Mouse (Mus musculus) CH12.LX (cell line): ENCODE measurements around the gene Agbl2. TPM values are rescaled to one million over a fixed set of nuclear protein-coding genes. Genes with fewer than 3 reads are reported as not detected.

ENCODE experiments used
- DNase-seq: peaks from one replicate; pipeline ENCODE4 v3.0.0-alpha.2; 2013; ENCODE audit errors: extremely low read depth
- H3K27ac ChIP-seq: 2 replicates; pipeline ENCODE4 v1.5.1; 2012; ENCODE audit warnings: low read depth, mild to moderate bottlenecking, control low read depth, moderate library complexity; ENCODE audit not compliant: insufficient read depth
- H3K27me3 ChIP-seq: replicated peaks from 2 replicates; pipeline ENCODE3; 2012; ENCODE audit warnings: inconsistent platforms
- H3K36me3 ChIP-seq, 2 experiments: replicated peaks in 1 of 2; 2 replicates each; pipeline versions ENCODE3 to v1.6.1; 2012; ENCODE audit warnings: inconsistent platforms in 1 of 2, low read length in 1 of 2, mild to moderate bottlenecking in 1 of 2, mixed read lengths in 1 of 2, moderate library complexity in 1 of 2; ENCODE audit not compliant: control insufficient read depth in 1 of 2, insufficient read depth in 1 of 2
- H3K4me1 ChIP-seq, 2 experiments: 2 replicates each; pipeline ENCODE4 v1.6.1; 2012; ENCODE audit warnings: inconsistent platforms in 1 of 2, moderate library complexity in 1 of 2; ENCODE audit not compliant: insufficient read depth in 2 of 2, control insufficient read depth in 1 of 2
- H3K4me2 ChIP-seq: 2 replicates; pipeline ENCODE4 v1.6.1; 2012; ENCODE audit warnings: low read depth, mild to moderate bottlenecking, control low read depth; ENCODE audit not compliant: poor library complexity, insufficient read depth, severe bottlenecking
- H3K4me3 ChIP-seq, 3 experiments: fragments of 150-350 bp in 1 of 3; sonication (generic) in 1 of 3; replicated peaks in 1 of 3; 2 replicates each; pipeline versions ENCODE3 to v1.5.1; 2011 to 2012; ENCODE audit warnings: low read depth in 2 of 3, low read length in 2 of 3, mild to moderate bottlenecking in 2 of 3, moderate library complexity in 2 of 3, control low read depth in 1 of 3, improper control_type of control experiment in 1 of 3, inconsistent platforms in 1 of 3, mixed read lengths in 1 of 3; ENCODE audit not compliant: poor library complexity in 1 of 3
- H3K79me2 ChIP-seq: replicated peaks from 2 replicates; pipeline ENCODE4 v1.6.1; 2012; ENCODE audit warnings: mild to moderate bottlenecking, moderate library complexity; ENCODE audit not compliant: control insufficient read depth, poor library complexity, insufficient read depth, severe bottlenecking; ENCODE audit errors: extremely low read depth
- H3K9ac ChIP-seq: 2 replicates; pipeline ENCODE4 v1.6.1; 2012; ENCODE audit warnings: low read depth, mild to moderate bottlenecking, control low read depth, moderate library complexity; ENCODE audit not compliant: insufficient read depth
- H3K9me3 ChIP-seq: replicated peaks from 2 replicates; pipeline ENCODE3; 2012; ENCODE audit warnings: low read length, inconsistent platforms, mixed read lengths
- BHLHE40 ChIP-seq: IDR thresholded peaks from 2 replicates; pipeline ENCODE4 v1.6.1; 2011; ENCODE audit warnings: mild to moderate bottlenecking, low read depth, low read length, improper control_type of control experiment
- CHD1 ChIP-seq: IDR thresholded peaks from 2 replicates; pipeline ENCODE4 v1.6.1; 2012; ENCODE audit warnings: low read depth, low read length, improper control_type of control experiment, inconsistent platforms
- CHD2 ChIP-seq: IDR thresholded peaks from 2 replicates; pipeline ENCODE4 v1.6.1; 2011; ENCODE audit warnings: low read length, improper control_type of control experiment
- CTCF ChIP-seq, 2 experiments: IDR thresholded peaks in 1 of 2; conservative IDR thresholded peaks in 1 of 2; 2 replicates each; pipeline ENCODE4 v1.5.1; 2011 to 2012; ENCODE audit warnings: low read depth in 2 of 2, low read length in 2 of 2, improper control_type of control experiment in 1 of 2, inconsistent platforms in 1 of 2, mild to moderate bottlenecking in 1 of 2, moderate library complexity in 1 of 2
- E2F4 ChIP-seq: IDR thresholded peaks from 2 replicates; pipeline ENCODE4 v1.6.1; 2011; ENCODE audit warnings: low read depth, low read length, improper control_type of control experiment; ENCODE audit not compliant: insufficient replicate concordance
- ELF1 ChIP-seq: IDR thresholded peaks from 2 replicates; pipeline ENCODE4 v1.6.1; 2014; ENCODE audit warnings: low read depth, mild to moderate bottlenecking, inconsistent platforms, low read length, improper control_type of control experiment
- EP300 ChIP-seq: IDR thresholded peaks from 2 replicates; pipeline ENCODE4 v1.6.1; 2011; ENCODE audit warnings: low read length, improper control_type of control experiment
- ETS1 ChIP-seq: conservative IDR thresholded peaks from 2 replicates; pipeline ENCODE4 v1.6.1; 2012; ENCODE audit warnings: low read depth, mild to moderate bottlenecking, inconsistent platforms, low read length, improper control_type of control experiment, moderate library complexity
- GABPA ChIP-seq: IDR thresholded peaks from 2 replicates; pipeline ENCODE4 v1.6.1; 2012; ENCODE audit warnings: low read depth, low read length, improper control_type of control experiment, inconsistent platforms; ENCODE audit not compliant: insufficient replicate concordance
- HCFC1 ChIP-seq: IDR thresholded peaks from 2 replicates; pipeline ENCODE4 v1.6.1; 2012; ENCODE audit warnings: low read depth, mild to moderate bottlenecking, inconsistent platforms, low read length, improper control_type of control experiment
- IRF4 ChIP-seq: IDR thresholded peaks from 2 replicates; pipeline ENCODE4 v1.6.1; 2014; ENCODE audit warnings: low read depth, mild to moderate bottlenecking, inconsistent platforms, low read length, improper control_type of control experiment
- JUN ChIP-seq: IDR thresholded peaks from 2 replicates; pipeline ENCODE4 v1.6.1; 2011; ENCODE audit warnings: low read depth, mild to moderate bottlenecking, low read length, improper control_type of control experiment, moderate library complexity; ENCODE audit not compliant: insufficient read depth
- JUND ChIP-seq: conservative IDR thresholded peaks from 2 replicates; pipeline ENCODE4 v1.6.1; 2011; ENCODE audit warnings: low read depth, low read length, improper control_type of control experiment
- KAT2A ChIP-seq: IDR thresholded peaks from 2 replicates; pipeline ENCODE4 v1.6.1; 2012; ENCODE audit warnings: low read length, improper control_type of control experiment, inconsistent platforms; ENCODE audit not compliant: insufficient replicate concordance
- MAFK ChIP-seq: IDR thresholded peaks from 2 replicates; pipeline ENCODE4 v1.6.1; 2011; ENCODE audit warnings: low read length, improper control_type of control experiment; ENCODE audit not compliant: insufficient replicate concordance
- MAX ChIP-seq: IDR thresholded peaks from 2 replicates; pipeline ENCODE4 v1.6.1; 2011; ENCODE audit warnings: low read length, improper control_type of control experiment
- MAZ ChIP-seq: IDR thresholded peaks from 2 replicates; pipeline ENCODE4 v1.6.1; 2012; ENCODE audit warnings: low read depth, mild to moderate bottlenecking, inconsistent platforms, low read length, improper control_type of control experiment, moderate library complexity
- MEF2A ChIP-seq: IDR thresholded peaks from 2 replicates; pipeline ENCODE4 v1.6.1; 2014; ENCODE audit warnings: low read depth, mild to moderate bottlenecking, inconsistent platforms, low read length, improper control_type of control experiment, borderline replicate concordance
- MXI1 ChIP-seq: IDR thresholded peaks from 2 replicates; pipeline ENCODE4 v1.6.1; 2011; ENCODE audit warnings: mild to moderate bottlenecking, low read depth, low read length, improper control_type of control experiment
- MYC ChIP-seq: IDR thresholded peaks from 2 replicates; pipeline ENCODE4 v1.6.1; 2011; ENCODE audit warnings: low read depth, mild to moderate bottlenecking, improper control_type of control experiment, low read length
- NELFE ChIP-seq: IDR thresholded peaks from 2 replicates; pipeline ENCODE4 v1.6.1; 2011; ENCODE audit warnings: low read depth, low read length, improper control_type of control experiment
- NRF1 ChIP-seq: IDR thresholded peaks from 2 replicates; pipeline ENCODE4 v1.6.1; 2014; ENCODE audit warnings: low read depth, mild to moderate bottlenecking, inconsistent platforms, low read length, improper control_type of control experiment, moderate library complexity
- PAX5 ChIP-seq: IDR thresholded peaks from 2 replicates; pipeline ENCODE4 v1.6.1; 2012; ENCODE audit warnings: low read length, inconsistent platforms, mixed read lengths
- POLR2A ChIP-seq: IDR thresholded peaks from 2 replicates; pipeline ENCODE4 v1.6.1; 2011; ENCODE audit warnings: low read depth, mild to moderate bottlenecking, improper control_type of control experiment, low read length
- POLR2AphosphoS2 ChIP-seq: IDR thresholded peaks from 2 replicates; pipeline ENCODE4 v1.6.1; 2011; ENCODE audit warnings: low read depth, low read length, improper control_type of control experiment
- RAD21 ChIP-seq: IDR thresholded peaks from 2 replicates; pipeline ENCODE4 v1.6.1; 2011; ENCODE audit warnings: low read depth, mild to moderate bottlenecking, low read length, improper control_type of control experiment, moderate library complexity
- RCOR1 ChIP-seq: conservative IDR thresholded peaks from 2 replicates; pipeline ENCODE4 v1.6.1; 2012; ENCODE audit warnings: low read depth, mild to moderate bottlenecking, inconsistent platforms, low read length, improper control_type of control experiment
- SIN3A ChIP-seq: IDR thresholded peaks from 2 replicates; pipeline ENCODE4 v1.6.1; 2012; ENCODE audit warnings: low read length, improper control_type of control experiment, inconsistent platforms
- SMC3 ChIP-seq: IDR thresholded peaks from 2 replicates; pipeline ENCODE4 v1.6.1; 2011; ENCODE audit warnings: low read depth, low read length, improper control_type of control experiment
- TBP ChIP-seq: conservative IDR thresholded peaks from 2 replicates; pipeline ENCODE4 v1.6.1; 2011; ENCODE audit warnings: low read depth, low read length, improper control_type of control experiment
- TCF12 ChIP-seq: IDR thresholded peaks from 2 replicates; pipeline ENCODE4 v1.6.1; 2014; ENCODE audit warnings: low read depth, mild to moderate bottlenecking, inconsistent platforms, low read length, improper control_type of control experiment
- UBTF ChIP-seq: IDR thresholded peaks from 2 replicates; pipeline ENCODE4 v1.6.1; 2012; ENCODE audit warnings: low read depth, mild to moderate bottlenecking, inconsistent platforms, low read length, improper control_type of control experiment, moderate library complexity
- USF1 ChIP-seq: IDR thresholded peaks from 2 replicates; pipeline ENCODE4 v1.6.1; 2014; ENCODE audit warnings: low read depth, mild to moderate bottlenecking, inconsistent platforms, low read length, improper control_type of control experiment
- USF2 ChIP-seq: conservative IDR thresholded peaks from 2 replicates; pipeline ENCODE4 v1.6.1; 2011; ENCODE audit warnings: low read depth, low read length, improper control_type of control experiment
- ZC3H11A ChIP-seq: IDR thresholded peaks from 2 replicates; pipeline ENCODE4 v1.6.1; 2012; ENCODE audit warnings: low read depth, mild to moderate bottlenecking, inconsistent platforms, low read length, improper control_type of control experiment
- ZKSCAN1 ChIP-seq: IDR thresholded peaks from 2 replicates; pipeline ENCODE4 v1.6.1; 2012; ENCODE audit warnings: low read depth, inconsistent platforms, low read length, improper control_type of control experiment, borderline replicate concordance
- ZMIZ1 ChIP-seq: IDR thresholded peaks from 2 replicates; pipeline ENCODE4 v1.6.1; 2012; ENCODE audit warnings: low read depth, mild to moderate bottlenecking, inconsistent platforms, low read length, improper control_type of control experiment
- ZNF384 ChIP-seq: IDR thresholded peaks from 2 replicates; pipeline ENCODE4 v1.6.1; 2012; ENCODE audit warnings: low read depth, low read length, improper control_type of control experiment, inconsistent platforms
- dilution Hi-C: fragments of 300-500 bp; cut with MboI; formaldehyde crosslinking; loops from 2 replicates; pipeline ENCODE4 v1.14.3; 2020; ENCODE audit warnings: low sequenced_read_pairs; ENCODE audit not compliant: extremely low pct_unique_long_range_greater_than_20kb, extremely low pct_ligation_motif_present
- in situ Hi-C: fragments of 300-500 bp; cut with MboI; formaldehyde crosslinking; loops from 3 replicates; pipeline ENCODE4 v1.14.3; 2019; ENCODE audit warnings: low sequenced_read_pairs, low pct_ligation_motif_present, low pct_unique_long_range_greater_than_20kb, mixed read lengths
- polyA plus RNA-seq: library from polyadenylated mRNA; unstranded; fragments of >175 nt; gene quantifications from 2 replicates; pipeline ENCODE4 v1.2.1, GENCODE M21; 2012; ENCODE audit warnings: low read depth; ENCODE audit not compliant: insufficient read length
- total RNA-seq, 2 experiments: library from RNA; depleted of rRNA; stranded (reverse); fragments of 300-350 nt in 1 of 2; fragments of >200 nt in 1 of 2; gene quantifications; 2 replicates each; pipeline ENCODE4 v1.2.3; 2012 to 2014

The Agbl2 gene
- total and polyA plus RNA-seq, 3 experiments = not detected

GRCm38 (mm10) chr2:90781323-90781722, 1.2 kb upstream of the Agbl2 start:
- no peaks in the 10 kb centered on the region for H3K9me3 ChIP-seq
- dilution Hi-C loops = no loop called here
- 0 out of 2 replicates have a peak, but pooled peaks cover 6% of the 10 kb centered on the region for H3K79me2 ChIP-seq
- no peaks in the 10 kb centered on the region for H3K27me3 ChIP-seq
- no peak overlapping the region for H3K9ac ChIP-seq
- peak overlapping the region; percentile 21; the same call in 1 of the 2 replicates for H3K4me2 ChIP-seq
- DNase-seq = peak; percentile 59
- peaks cover 0 to 52% of the 10 kb centered on the region in 2 experiments; a peak in 2 of 4 replicates for H3K4me1 ChIP-seq
- H3K4me3 ChIP-seq = no peak overlapping the region
- peaks cover 34 to 62% of the 10 kb centered on the region in 2 experiments for H3K36me3 ChIP-seq
- no peak overlapping the region for H3K27ac ChIP-seq
- no peak for TF ChIP-seq MYC
- no peak for TF ChIP-seq POLR2AphosphoS2
- TF ChIP-seq ELF1 = peak; percentile 68
- no peak for TF ChIP-seq CHD1
- TF ChIP-seq MEF2A = peak; percentile 91
- no peak for TF ChIP-seq BHLHE40
- TF ChIP-seq SIN3A = no peak
- no peak for TF ChIP-seq ZNF384
- TF ChIP-seq MXI1 = no peak
- TF ChIP-seq MAX = no peak
- no peak for TF ChIP-seq TBP
- TF ChIP-seq TCF12 = no peak
- no peak for TF ChIP-seq ZMIZ1
- no peak for TF ChIP-seq RAD21
- no peak for TF ChIP-seq E2F4
- TF ChIP-seq KAT2A = no peak
- TF ChIP-seq JUN = peak; percentile 47; the same call in 1 of the 2 replicates
- no peak for TF ChIP-seq HCFC1
- TF ChIP-seq NRF1 = no peak
- no peak for TF ChIP-seq CHD2
- 0 out of 2 replicates have a peak, but pooled peaks have one; percentile 22 for TF ChIP-seq NELFE
- no peak for TF ChIP-seq USF1
- no peak for TF ChIP-seq CTCF (conservative IDR thresholded peaks at IDR 0.05 in 1 of 2, IDR thresholded peaks at IDR 0.05 in 1 of 2; ENCODE audit: low read depth in 2 of 2, low read length in 2 of 2)
- TF ChIP-seq IRF4 = peak; percentile 71
- no peak for TF ChIP-seq MAZ
- TF ChIP-seq UBTF = no peak
- TF ChIP-seq RCOR1 = no peak
- no peak for TF ChIP-seq ZKSCAN1
- no peak for TF ChIP-seq SMC3
- no peak for TF ChIP-seq USF2
- peak; percentile 53; the same call in 1 of the 2 replicates for TF ChIP-seq ETS1
- TF ChIP-seq JUND = peak; percentile 68
- TF ChIP-seq POLR2A = no peak
- peak; percentile 65 for TF ChIP-seq EP300
- TF ChIP-seq PAX5 = no peak
- no peak for TF ChIP-seq ZC3H11A
- no peak for TF ChIP-seq MAFK
- no peak for TF ChIP-seq GABPA
- in situ Hi-C loops = no loop called here
